Mouse (Mus musculus) cerebellum, adult 2 months (tissue): Measurements from ENCODE around the gene Cisd1.

ENCODE experiments used
- CTCF ChIP-seq: fragments of 200-500 bp; IDR thresholded peaks from 2 replicates; pipeline ENCODE4 v1.5.1; 2011; ENCODE audit warnings: low read depth, mild to moderate bottlenecking, control low read depth, low read length, moderate library complexity, borderline replicate concordance; ENCODE audit not compliant: insufficient read depth
- POLR2A ChIP-seq: fragments of 200-500 bp; IDR thresholded peaks from 2 replicates; pipeline ENCODE4 v1.6.1; 2011; ENCODE audit warnings: low read length, control low read depth, borderline replicate concordance; ENCODE audit not compliant: insufficient read depth

- peak; percentile 39; the same call in 1 of the 2 replicates for TF ChIP-seq CTCF
- no peak for TF ChIP-seq POLR2A
Observed at GRCm38 (mm10) chr10:71332376-71332775, 12.4 kb downstream of the Cisd1 start.
